Mouse (Mus musculus): Measurements from ENCODE around the gene Zfp830. TPM values are rescaled to one million over a fixed set of nuclear protein-coding genes. Genes with fewer than 3 reads are reported as not detected.

Zfp830 gene
- polyA plus RNA-seq, 1 experiment = 13.2 TPM

DNA sequence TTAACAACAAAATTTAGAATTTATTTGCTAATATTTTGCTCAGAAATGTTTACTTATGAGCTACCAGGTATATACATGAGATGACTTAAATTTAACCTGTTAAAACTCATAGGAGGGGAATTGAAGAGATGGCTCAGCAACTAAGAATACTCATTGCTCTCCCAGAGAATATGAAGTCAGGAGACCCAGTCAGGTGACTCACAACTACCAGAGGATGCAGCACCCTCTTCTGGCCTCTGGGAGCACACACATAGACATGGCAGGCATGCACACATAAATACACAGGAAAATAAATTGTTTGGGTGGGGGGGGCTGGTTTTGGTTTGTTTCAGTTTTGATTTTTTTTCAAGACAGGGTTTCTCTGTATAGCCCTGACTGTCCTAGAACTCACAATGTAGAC lies 25.1 kb upstream of the Zfp830 start:
- H3ac ChIP-seq (ENCODE audit: control insufficient read depth, insufficient read length) = no peak overlapping the region
- no peak overlapping the region for H3K4me3 ChIP-seq
- no peaks in the 10 kb centered on the region for H3K36me3 ChIP-seq (ENCODE audit: control insufficient read depth, insufficient read depth)
- TF ChIP-seq TCF3 (IDR thresholded peaks at IDR 0.05; ENCODE audit: insufficient read length, low read depth) = no peak
- no peak for TF ChIP-seq REST (IDR thresholded peaks at IDR 0.05; ENCODE audit: insufficient read depth, insufficient read length)
- no peak for TF ChIP-seq MYOG (IDR thresholded peaks at IDR 0.05; ENCODE audit: control insufficient read depth in 1 of 3, insufficient read depth in 1 of 3, insufficient read length in 2 of 3, low read depth in 2 of 3)
- no peak for TF ChIP-seq CEBPB (IDR thresholded peaks at IDR 0.05; ENCODE audit: insufficient read depth, poor library complexity, severe bottlenecking)
- no peak for TF ChIP-seq MAX (IDR thresholded peaks at IDR 0.05; ENCODE audit: low read depth)
- TF ChIP-seq SRF (IDR thresholded peaks at IDR 0.05; ENCODE audit: control insufficient read depth, insufficient read length, low read depth) = no peak
- TF ChIP-seq POLR2AphosphoS2 (IDR thresholded peaks at IDR 0.05; ENCODE audit: insufficient read length, low read depth) = no peak
- no peak for TF ChIP-seq TCF12 (IDR thresholded peaks at IDR 0.05; ENCODE audit: insufficient read depth, poor library complexity, severe bottlenecking)
- no peak for TF ChIP-seq E2F4 (IDR thresholded peaks at IDR 0.05; ENCODE audit: insufficient read depth)
- TF ChIP-seq USF1 (IDR thresholded peaks at IDR 0.05; ENCODE audit: low read depth) = no peak
- TF ChIP-seq POLR2A (IDR thresholded peaks at IDR 0.05; ENCODE audit: insufficient read length, low read depth) = no peak
- TF ChIP-seq MYOD1 (IDR thresholded peaks at IDR 0.05; ENCODE audit: control insufficient read depth in 1 of 3, insufficient read length in 2 of 3, low read depth in 2 of 3) = no peak
- H3K4me2 ChIP-seq (ENCODE audit: low read depth) = no peak overlapping the region
- peaks cover 15% of the 10 kb centered on the region for H3K27me3 ChIP-seq (ENCODE audit: control insufficient read depth, insufficient read depth, insufficient read length)
- H3K79me2 ChIP-seq (ENCODE audit: control insufficient read depth, insufficient read depth) = no peaks in the 10 kb centered on the region

DNA sequence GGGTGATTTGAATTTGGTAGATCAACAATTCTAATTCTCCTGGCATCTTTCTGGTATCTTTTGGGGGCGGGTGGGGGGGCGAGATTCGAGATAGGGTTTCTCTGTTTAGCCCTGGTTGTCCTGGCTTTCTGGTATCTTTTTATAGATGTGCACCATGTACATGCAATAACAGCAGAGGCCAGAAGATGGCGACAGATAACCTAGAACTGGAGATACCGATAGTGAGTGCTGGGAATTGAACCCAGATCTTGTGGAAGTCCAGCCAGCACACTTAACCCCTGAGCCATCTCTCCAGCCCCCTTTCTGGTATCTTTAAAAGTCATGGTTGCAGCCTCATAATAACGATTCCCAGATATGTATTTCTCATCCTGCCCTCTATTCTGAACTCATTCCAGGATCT lies 18.0 kb upstream of the Zfp830 start:
- Histone ChIP-seq H3K36me3 (ENCODE audit: control insufficient read depth, insufficient read depth) (no peaks in the 10 kb centered on the region), H3K27me3 (ENCODE audit: control insufficient read depth, insufficient read depth, insufficient read length) (peaks cover 11% of the 10 kb centered on the region), H3K79me2 (ENCODE audit: control insufficient read depth, insufficient read depth) (no peaks in the 10 kb centered on the region), H3ac (ENCODE audit: control insufficient read depth, insufficient read length) (no peak overlapping the region), H3K4me3 (no peak overlapping the region), H3K4me2 (ENCODE audit: low read depth) (no peak overlapping the region)
- no peak for TF ChIP-seq TCF3 (IDR thresholded peaks at IDR 0.05; ENCODE audit: insufficient read length, low read depth)
- no peak for TF ChIP-seq MAX (IDR thresholded peaks at IDR 0.05; ENCODE audit: low read depth)

DNA sequence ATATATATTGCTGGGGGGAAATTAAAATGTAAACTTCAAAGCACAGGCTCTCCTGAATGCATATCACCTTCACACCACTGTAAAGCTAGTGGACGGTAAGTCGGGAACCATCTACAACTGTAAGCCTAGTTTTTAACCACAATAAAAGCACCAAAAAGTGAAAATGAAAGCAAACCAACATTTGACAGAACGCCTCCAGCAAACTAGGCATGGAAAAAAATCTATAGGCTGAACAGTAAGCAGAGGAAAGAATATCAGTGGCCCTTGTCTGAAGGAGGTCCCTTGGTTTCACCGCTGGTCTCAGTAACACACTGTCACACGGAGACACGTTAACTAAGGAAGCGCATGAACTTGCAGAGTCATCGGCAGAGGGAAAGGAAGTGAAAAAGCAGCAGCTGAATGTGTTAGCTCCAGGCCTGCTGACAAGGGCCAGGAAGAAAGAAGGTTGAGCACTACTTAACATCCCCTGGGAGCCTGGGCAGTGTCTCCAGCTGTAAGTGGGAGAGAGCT lies 17.2 kb upstream of the Zfp830 start:
- H3K27me3 ChIP-seq (ENCODE audit: control insufficient read depth, insufficient read depth, insufficient read length) = peaks cover 11% of the 10 kb centered on the region
- TF ChIP-seq POLR2A (IDR thresholded peaks at IDR 0.05; ENCODE audit: insufficient read length, low read depth) (no peak), CEBPB (IDR thresholded peaks at IDR 0.05; ENCODE audit: insufficient read depth, poor library complexity, severe bottlenecking) (no peak), MYOD1 (IDR thresholded peaks at IDR 0.05; ENCODE audit: control insufficient read depth in 1 of 3, insufficient read length in 2 of 3, low read depth in 2 of 3) (no peak), MAX (IDR thresholded peaks at IDR 0.05; ENCODE audit: low read depth) (no peak)
- no peak overlapping the region for H3ac ChIP-seq (ENCODE audit: control insufficient read depth, insufficient read length)
- H3K4me2 ChIP-seq (ENCODE audit: low read depth) = peak overlapping the region; percentile 64
- H3K36me3 ChIP-seq (ENCODE audit: control insufficient read depth, insufficient read depth) = no peaks in the 10 kb centered on the region
- no peak overlapping the region for H3K4me3 ChIP-seq
- H3K79me2 ChIP-seq (ENCODE audit: control insufficient read depth, insufficient read depth) = no peaks in the 10 kb centered on the region

DNA sequence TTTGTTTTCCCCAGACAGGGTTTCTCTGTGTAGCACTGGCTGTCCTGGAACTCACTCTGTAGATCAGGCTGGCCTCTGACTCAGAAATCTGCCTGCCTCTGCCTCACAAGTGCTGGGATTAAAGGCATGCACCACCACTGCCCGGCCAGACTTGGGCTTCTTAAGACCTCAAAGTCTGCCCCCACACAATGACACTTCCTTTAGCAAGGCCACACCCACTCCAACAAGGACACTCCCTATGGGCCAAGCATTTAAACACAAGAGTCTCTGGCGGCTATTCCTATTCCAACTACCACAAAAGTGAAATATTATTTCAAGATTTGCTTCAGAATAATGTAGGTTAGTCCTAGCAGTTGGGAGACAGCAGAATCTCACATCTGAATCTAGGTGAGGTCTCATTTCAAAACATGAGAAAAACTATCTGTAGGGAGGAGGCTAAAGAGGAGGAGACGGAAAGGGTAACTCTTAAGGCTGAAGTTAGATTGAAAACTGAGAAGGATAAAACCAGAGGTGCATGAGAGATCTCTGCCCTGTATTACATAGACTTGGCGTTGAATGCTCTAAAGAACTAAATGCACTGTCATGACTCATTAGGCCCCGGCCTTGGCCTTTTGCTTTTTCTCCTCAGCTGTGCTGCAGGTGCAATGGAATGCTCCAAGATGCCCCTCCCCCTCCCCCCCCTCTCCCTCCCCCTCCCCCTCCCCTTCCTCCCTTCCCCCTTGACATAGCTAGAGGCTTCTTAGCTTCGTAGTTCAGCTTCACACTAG lies 11.6 kb upstream of the Zfp830 start:
- H3K36me3 ChIP-seq (ENCODE audit: control insufficient read depth, insufficient read depth) = no peaks in the 10 kb centered on the region
- H3K4me3 ChIP-seq = no peak overlapping the region
- no peak for TF ChIP-seq TCF12 (IDR thresholded peaks at IDR 0.05; ENCODE audit: insufficient read depth, poor library complexity, severe bottlenecking)
- TF ChIP-seq E2F4 (IDR thresholded peaks at IDR 0.05; ENCODE audit: insufficient read depth) = no peak
- TF ChIP-seq MYOG (IDR thresholded peaks at IDR 0.05; ENCODE audit: control insufficient read depth in 1 of 3, insufficient read depth in 1 of 3, insufficient read length in 2 of 3, low read depth in 2 of 3) = no peak
- no peaks in the 10 kb centered on the region for H3K79me2 ChIP-seq (ENCODE audit: control insufficient read depth, insufficient read depth)
- H3K27me3 ChIP-seq (ENCODE audit: control insufficient read depth, insufficient read depth, insufficient read length) = peaks cover 11% of the 10 kb centered on the region
- H3ac ChIP-seq (ENCODE audit: control insufficient read depth, insufficient read length) = no peak overlapping the region
- no peak overlapping the region for H3K4me2 ChIP-seq (ENCODE audit: low read depth)

DNA sequence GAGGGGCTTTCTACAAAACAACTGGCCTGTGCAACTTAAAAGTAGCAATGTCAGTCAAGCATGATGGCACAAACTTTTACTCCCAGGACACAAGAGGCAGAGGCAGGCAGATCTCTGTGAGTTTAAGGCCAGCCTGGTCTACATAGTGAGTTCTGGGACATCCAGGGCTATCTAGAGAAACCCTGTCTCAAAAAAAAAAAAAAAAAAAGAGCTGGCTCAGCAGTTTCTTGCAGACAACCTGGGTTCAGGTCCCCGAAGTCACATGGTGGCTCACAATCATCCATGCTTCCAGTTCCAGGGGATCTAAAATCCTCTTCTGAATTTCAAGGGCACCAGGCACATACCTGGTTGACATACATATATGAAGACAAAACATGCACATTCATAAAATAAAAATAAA lies 8.2 kb upstream of the Zfp830 start:
- TF ChIP-seq REST (IDR thresholded peaks at IDR 0.05; ENCODE audit: insufficient read depth, insufficient read length) (no peak), SRF (IDR thresholded peaks at IDR 0.05; ENCODE audit: control insufficient read depth, insufficient read length, low read depth) (no peak), MYOD1 (IDR thresholded peaks at IDR 0.05; ENCODE audit: control insufficient read depth in 1 of 3, insufficient read length in 2 of 3, low read depth in 2 of 3) (no peak), CEBPB (IDR thresholded peaks at IDR 0.05; ENCODE audit: insufficient read depth, poor library complexity, severe bottlenecking) (no peak), E2F4 (IDR thresholded peaks at IDR 0.05; ENCODE audit: insufficient read depth) (no peak), TCF12 (IDR thresholded peaks at IDR 0.05; ENCODE audit: insufficient read depth, poor library complexity, severe bottlenecking) (no peak), POLR2A (IDR thresholded peaks at IDR 0.05; ENCODE audit: insufficient read length, low read depth) (no peak), MAX (IDR thresholded peaks at IDR 0.05; ENCODE audit: low read depth) (no peak), TCF3 (IDR thresholded peaks at IDR 0.05; ENCODE audit: insufficient read length, low read depth) (no peak), MYOG (IDR thresholded peaks at IDR 0.05; ENCODE audit: control insufficient read depth in 1 of 3, insufficient read depth in 1 of 3, insufficient read length in 2 of 3, low read depth in 2 of 3) (no peak), USF1 (IDR thresholded peaks at IDR 0.05; ENCODE audit: low read depth) (no peak), POLR2AphosphoS2 (IDR thresholded peaks at IDR 0.05; ENCODE audit: insufficient read length, low read depth) (no peak)
- Histone ChIP-seq H3K4me2 (ENCODE audit: low read depth) (no peak overlapping the region), H3K36me3 (ENCODE audit: control insufficient read depth, insufficient read depth) (no peaks in the 10 kb centered on the region), H3K4me3 (no peak overlapping the region), H3K27me3 (ENCODE audit: control insufficient read depth, insufficient read depth, insufficient read length) (peaks cover 27% of the 10 kb centered on the region), H3K79me2 (ENCODE audit: control insufficient read depth, insufficient read depth) (no peaks in the 10 kb centered on the region), H3ac (ENCODE audit: control insufficient read depth, insufficient read length) (no peak overlapping the region)

Data from myocyte (in vitro differentiated cells).